Comparison of ENCODE assay signal across 9 mouse cellular contexts in genomic region chr1:180829775-180830174, GRCm38 (mm10). TPM values are rescaled to one million over a fixed set of nuclear protein-coding genes. Genes with fewer than 3 reads are reported as not detected.
DNase-seq lines count a peak whose midpoint lies in the region; ATAC-seq lines count a peak whose summit lies in the region.
"Had no signal": no experiment of that assay in that cellular context is flagged by ENCODE, and none has a peak within 500 bp of the region (broad histone marks: within the 10 kb centered on the region; RNA-seq: fewer than 3 reads in every experiment).

No protein-coding gene starts in this region.

- ATAC-seq in midbrain, embryonic 11.5 days (ENCODE audit: low FRiP score), result no peak
- ATAC-seq in granulocyte monocyte progenitor cell, adult 5-6 weeks (replicated peaks; ENCODE audit: poor library complexity, severe bottlenecking), result peak; percentile 80
- peak; percentile 40; the same call in 1 of the 2 replicates for ATAC-seq in stomach, embryonic 16.5 days (ENCODE audit: insufficient read depth, low FRiP score)
- no peak for ATAC-seq in hindbrain, embryonic 11.5 days (ENCODE audit: low FRiP score)

- no peaks in the 10 kb centered on the region for H3K4me1 ChIP-seq in midbrain, embryonic 10.5 days
- H3K4me1 ChIP-seq in midbrain, embryonic 11.5 days (ENCODE audit: control insufficient read depth, insufficient read depth, low read length), result no peaks in the 10 kb centered on the region
- H3K4me1 ChIP-seq in stomach, embryonic 16.5 days (ENCODE audit: control insufficient read depth, insufficient read depth, low read length), result peaks cover 12% of the 10 kb centered on the region; the same call in 1 of the 2 replicates
- no peaks in the 10 kb centered on the region for H3K4me1 ChIP-seq in hindbrain, embryonic 11.5 days (replicated peaks; ENCODE audit: control insufficient read depth, insufficient read depth, low read length)

- no peak for DNase-seq in midbrain, embryonic 10.5 days (ENCODE audit: low spot score)
- DNase-seq in midbrain, embryonic 11.5 days (ENCODE audit: low spot score, missing footprints), result no peak
- peak; percentile 38 for DNase-seq in lung, postnatal 10 days
- DNase-seq in urinary bladder, postnatal 36 days (ENCODE audit: low spot score in 2 of 2), result no peak
- DNase-seq in hindbrain, embryonic 11.5 days (ENCODE audit: low spot score), result no peak
- DNase-seq in cerebellum, adult 8-10 months, result no peak
- DNase-seq: midbrain, embryonic 14.5 days had no signal

- H3K36me3 ChIP-seq in midbrain, embryonic 10.5 days, result no peaks in the 10 kb centered on the region
- no peaks in the 10 kb centered on the region for H3K36me3 ChIP-seq in midbrain, embryonic 11.5 days (ENCODE audit: control insufficient read depth, insufficient read depth, low read length)
- no peaks in the 10 kb centered on the region for H3K36me3 ChIP-seq in stomach, embryonic 16.5 days (ENCODE audit: control insufficient read depth, insufficient read depth, low read length)
- H3K36me3 ChIP-seq in hindbrain, embryonic 11.5 days (ENCODE audit: control insufficient read depth, insufficient read depth, low read length), result no peaks in the 10 kb centered on the region

- no peaks in the 10 kb centered on the region for H3K9me3 ChIP-seq in midbrain, embryonic 10.5 days (replicated peaks)
- H3K9me3 ChIP-seq in midbrain, embryonic 11.5 days (ENCODE audit: control insufficient read depth, low read length), result no peaks in the 10 kb centered on the region
- H3K9me3 ChIP-seq in stomach, embryonic 16.5 days (replicated peaks; ENCODE audit: control insufficient read depth, low read length), result 0 out of 2 replicates have a peak, but pooled peaks cover 3% of the 10 kb centered on the region
- no peaks in the 10 kb centered on the region for H3K9me3 ChIP-seq in hindbrain, embryonic 11.5 days (ENCODE audit: control insufficient read depth, low read length)

- no peaks in the 10 kb centered on the region for H3K27me3 ChIP-seq in midbrain, embryonic 10.5 days (ENCODE audit: low read depth, poor library complexity, severe bottlenecking)
- H3K27me3 ChIP-seq in midbrain, embryonic 11.5 days (ENCODE audit: control insufficient read depth, insufficient read depth, low read length), result no peaks in the 10 kb centered on the region
- H3K27me3 ChIP-seq in stomach, embryonic 16.5 days (ENCODE audit: control insufficient read depth, insufficient read depth, low read length), result no peaks in the 10 kb centered on the region
- H3K27me3 ChIP-seq in hindbrain, embryonic 11.5 days (ENCODE audit: control insufficient read depth, insufficient read depth, low read length), result no peaks in the 10 kb centered on the region

- H3K27ac ChIP-seq in midbrain, embryonic 10.5 days (replicated peaks), result no peak overlapping the region
- H3K27ac ChIP-seq in midbrain, embryonic 11.5 days (ENCODE audit: low read depth, low read length), result no peak overlapping the region
- 0 out of 2 replicates have a peak overlapping the region, but pooled peaks have one; percentile 46 for H3K27ac ChIP-seq in stomach, embryonic 16.5 days (ENCODE audit: low read length)
- no peak overlapping the region for H3K27ac ChIP-seq in hindbrain, embryonic 11.5 days (ENCODE audit: low read depth, low read length)

- 87% methylated on average over 11 of the region's 11 CpGs for WGBS in midbrain, embryonic 10.5 days
- 88% methylated on average over 11 of the region's 11 CpGs for WGBS in midbrain, embryonic 11.5 days
- 76% methylated on average over 11 of the region's 11 CpGs for WGBS in stomach, embryonic 16.5 days
- 85% methylated on average over 11 of the region's 11 CpGs for WGBS in hindbrain, embryonic 11.5 days

- H3K4me2 ChIP-seq in midbrain, embryonic 11.5 days, result no peak overlapping the region
- peak overlapping the region; percentile 34; the same call in 1 of the 2 replicates for H3K4me2 ChIP-seq in stomach, embryonic 16.5 days (ENCODE audit: low read depth, low read length)
- H3K4me2 ChIP-seq in hindbrain, embryonic 11.5 days (replicated peaks; ENCODE audit: low read depth, low read length), result no peak overlapping the region

- H3K4me3 ChIP-seq in midbrain, embryonic 10.5 days, result 0 out of 2 replicates have a peak overlapping the region, but pooled peaks have one; percentile 4
- H3K4me3 ChIP-seq in midbrain, embryonic 11.5 days (ENCODE audit: low read depth, low read length), result no peak overlapping the region
- no peak overlapping the region for H3K4me3 ChIP-seq in stomach, embryonic 16.5 days (replicated peaks; ENCODE audit: low read length)
- no peak overlapping the region for H3K4me3 ChIP-seq in hindbrain, embryonic 11.5 days (ENCODE audit: low read depth, low read length)

- no peak overlapping the region for H3K9ac ChIP-seq in midbrain, embryonic 11.5 days (ENCODE audit: low read length)
- no peak overlapping the region for H3K9ac ChIP-seq in stomach, embryonic 16.5 days (ENCODE audit: low read length)
- no peak overlapping the region for H3K9ac ChIP-seq in hindbrain, embryonic 11.5 days (ENCODE audit: low read depth, low read length)

RNA-seq across cellular contexts. Expression of gene H3f3a, which starts 16.0 kb away (rescaled TPM):
- 2,611 and 2,764 TPM in 2 replicates for polyA plus RNA-seq in midbrain, embryonic 10.5 days (2016; fragmentation: Nextera tagmentation; extraction: Ambion mirVana)
- 3,662 and 3,728 TPM in 2 replicates for polyA plus RNA-seq in midbrain, embryonic 11.5 days (2014; fragmentation: Nextera tagmentation; extraction: Ambion mirVana)
- 1,208 and 1,212 TPM in 2 replicates for total RNA-seq in granulocyte monocyte progenitor cell, adult 5-6 weeks (2014; fragmentation: Nextera tagmentation)
- total RNA-seq in granulocyte monocyte progenitor cell, adult 5-6 weeks (2017), result 1,574 and 1,754 TPM in 2 replicates
- polyA plus RNA-seq in stomach, embryonic 16.5 days (2015; fragmentation: Nextera tagmentation; extraction: Ambion mirVana), result 1,948 and 2,131 TPM in 2 replicates
- 3,542 and 3,682 TPM in 2 replicates for polyA plus RNA-seq in hindbrain, embryonic 11.5 days (2014; fragmentation: Nextera tagmentation; extraction: Ambion mirVana)

RNA-seq across cellular contexts. Expression of gene Sde2, which starts 21.2 kb away (rescaled TPM):
- polyA plus RNA-seq in midbrain, embryonic 10.5 days (2016; fragmentation: Nextera tagmentation; extraction: Ambion mirVana), result 39.0 and 42.1 TPM in 2 replicates
- polyA plus RNA-seq in midbrain, embryonic 11.5 days (2014; fragmentation: Nextera tagmentation; extraction: Ambion mirVana), result 34.1 and 35.1 TPM in 2 replicates
- 18.0 and 23.5 TPM in 2 replicates for total RNA-seq in granulocyte monocyte progenitor cell, adult 5-6 weeks (2014; fragmentation: Nextera tagmentation)
- 29.5 and 29.8 TPM in 2 replicates for total RNA-seq in granulocyte monocyte progenitor cell, adult 5-6 weeks (2017)
- polyA plus RNA-seq in stomach, embryonic 16.5 days (2015; fragmentation: Nextera tagmentation; extraction: Ambion mirVana), result 34.9 and 36.5 TPM in 2 replicates
- 33.8 and 34.7 TPM in 2 replicates for polyA plus RNA-seq in hindbrain, embryonic 11.5 days (2014; fragmentation: Nextera tagmentation; extraction: Ambion mirVana)

Comparison
In these comparisons a context has a peak if more than half of its experiments do, and no peak if none do; other contexts are left out.
1. ATAC-seq: peak in granulocyte monocyte progenitor cell, adult 5-6 weeks (single experiment) and stomach, embryonic 16.5 days (single experiment); none in midbrain, embryonic 11.5 days (single experiment) and hindbrain, embryonic 11.5 days (single experiment).